Mouse (Mus musculus) 3T3-L1 (cell line): ENCODE results near the gene Spred2.
A peak's percentile ranks its signal among the peaks of the same experiment; 100 is the strongest.
"Not testable (repeated sequence)": the region's sequence is repeated elsewhere in the genome, so short reads cannot be mapped to it uniquely, and the experiment has no call there.

ENCODE experiments used
- DNase-seq: peaks from one replicate; pipeline ENCODE4 v3.0.0-alpha.2; 2015; ENCODE audit warnings: low read depth, low spot score

Spred2 gene

GRCm38 (mm10) chr11:20017937-20018336 is 93.8 kb downstream of the Spred2 start:
- DNase-seq: no peak

- DNase-seq: no peak
Observed at GRCm38 (mm10) chr11:20018905-20019304, 94.7 kb downstream of the Spred2 start.

GRCm38 (mm10) chr11:20020720-20021119 is 96.5 kb downstream of the Spred2 start:
- DNase-seq: no peak

GRCm38 (mm10) chr11:20022462-20022861 is 98.3 kb downstream of the Spred2 start:
- DNase-seq: no peak

GRCm38 (mm10) chr11:20022911-20023482 is 98.8 kb downstream of the Spred2 start:
- no peak for DNase-seq

- DNase-seq: no peak
Observed at GRCm38 (mm10) chr11:20025899-20026298, 101.7 kb downstream of the Spred2 start.

- DNase-seq: no peak
Observed at GRCm38 (mm10) chr11:20027719-20028118, 103.5 kb downstream of the Spred2 start.

- DNase-seq: no peak
Observed at GRCm38 (mm10) chr11:20028396-20028795, 104.2 kb downstream of the Spred2 start.

GRCm38 (mm10) chr11:20029014-20029413 is 104.8 kb downstream of the Spred2 start:
- DNase-seq: no peak

- not testable (repeated sequence) for DNase-seq
Observed at GRCm38 (mm10) chr11:20030973-20031372, 106.8 kb downstream of the Spred2 start.

GRCm38 (mm10) chr11:20031536-20031935 is 107.4 kb downstream of the Spred2 start:
- no peak for DNase-seq

GRCm38 (mm10) chr11:20033541-20034160 is 109.5 kb downstream of the Spred2 start:
- DNase-seq: no peak

- DNase-seq: no peak
Observed at GRCm38 (mm10) chr11:20034337-20034947, 110.3 kb downstream of the Spred2 start.

- DNase-seq: peak; percentile 64
Observed at GRCm38 (mm10) chr11:20035343-20035928, 111.3 kb downstream of the Spred2 start.

- no peak for DNase-seq
Observed at GRCm38 (mm10) chr11:20035972-20036371, 111.8 kb downstream of the Spred2 start.

- peak; percentile 79 for DNase-seq
Observed at GRCm38 (mm10) chr11:20037739-20038138, 113.6 kb downstream of the Spred2 start.

GRCm38 (mm10) chr11:20038723-20039122 is 114.5 kb downstream of the Spred2 start:
- no peak for DNase-seq

- no peak for DNase-seq
Observed at GRCm38 (mm10) chr11:20041164-20041920, 117.2 kb downstream of the Spred2 start.

- no peak for DNase-seq
Observed at GRCm38 (mm10) chr11:20042106-20042505, 117.9 kb downstream of the Spred2 start.

GRCm38 (mm10) chr11:20043256-20043655 is 119.1 kb downstream of the Spred2 start:
- DNase-seq: peak; percentile 73

GRCm38 (mm10) chr11:20045586-20045985 is 121.4 kb downstream of the Spred2 start:
- DNase-seq: no peak
